Mouse (Mus musculus) ZHBTc4 (cell line): ENCODE measurements around the gene Gm10160.
"Not testable (repeated sequence)": the region's sequence is repeated elsewhere in the genome, so short reads cannot be mapped to it uniquely, and the experiment has no call there.

Experiments
- DNase-seq: peaks from one replicate; pipeline ENCODE4 v3.0.0-alpha.2; 2011; ENCODE audit warnings: low read depth, low spot score

The Gm10160 gene

DNA sequence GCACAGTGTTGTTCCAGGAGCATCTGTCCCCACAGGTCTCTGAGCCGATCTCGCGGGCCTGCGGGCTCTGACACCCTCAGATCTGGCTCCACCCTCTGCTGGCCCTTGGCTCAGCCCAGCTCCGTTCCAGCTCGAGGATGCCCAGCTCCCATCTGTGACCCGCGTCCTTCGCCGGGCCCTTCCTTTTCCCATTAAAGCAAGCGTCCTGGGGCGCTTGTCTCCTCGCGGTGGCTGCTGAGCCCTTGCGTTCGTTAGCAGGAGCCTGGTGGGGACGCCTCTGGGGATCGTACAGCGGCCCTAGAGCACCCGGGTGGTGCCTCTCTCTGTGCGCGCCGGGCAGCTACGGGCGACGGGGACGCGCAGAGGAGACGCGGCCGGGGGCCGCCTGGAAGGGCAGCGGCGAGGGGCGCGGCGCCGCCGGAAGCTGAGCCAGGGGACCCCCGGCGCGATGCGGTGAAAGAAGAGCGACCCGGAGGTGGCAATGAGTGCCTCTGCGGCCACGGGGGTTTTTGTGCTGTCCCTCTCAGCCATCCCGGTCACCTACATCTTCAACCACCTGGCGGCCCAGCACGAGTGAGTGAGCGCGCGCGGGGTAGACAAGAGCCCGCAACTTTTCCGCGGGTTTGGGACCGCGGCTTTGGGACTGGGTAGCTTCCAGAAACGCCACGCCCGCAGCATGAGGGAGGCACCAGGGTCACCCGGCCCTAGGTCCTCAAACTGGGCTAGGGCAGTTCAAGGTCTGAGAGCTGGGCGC, 3.6 kb upstream of the Gm10160 start, which contains the start of gene Tm6sf1:
Gene Tm6sf1, plus strand, starts transcription at position 34 of the 754 bp plus-strand sequence.
- DNase-seq = peak; percentile 44

DNA sequence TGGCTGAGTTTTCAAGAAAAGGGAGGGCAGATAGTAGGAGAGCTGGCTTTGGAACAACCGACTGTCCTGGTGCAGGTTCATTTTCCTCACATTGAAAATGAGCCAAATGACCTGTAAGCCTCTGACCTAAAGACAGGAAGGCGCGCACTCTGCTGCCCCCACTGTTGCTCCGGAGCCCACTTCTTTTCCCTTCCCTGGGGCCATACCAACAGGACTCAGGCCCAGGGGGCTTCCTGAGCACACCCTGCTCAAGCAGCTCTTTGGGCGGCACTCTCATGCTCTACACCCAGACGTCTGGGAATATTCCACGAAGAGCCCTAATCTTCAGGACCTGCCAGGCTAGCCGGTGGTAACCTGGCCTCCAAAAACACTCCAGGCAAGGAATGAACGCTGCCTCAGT, 2.6 kb upstream of the Gm10160 start:
- DNase-seq = peak; percentile 23

- DNase-seq = no peak
Observed at GRCm38 (mm10) chr7:81856221-81856620, 627 bp upstream of the Gm10160 start.

GRCm38 (mm10) chr7:81854568-81855307, 856 bp downstream of the Gm10160 start:
- DNase-seq = no peak

DNA sequence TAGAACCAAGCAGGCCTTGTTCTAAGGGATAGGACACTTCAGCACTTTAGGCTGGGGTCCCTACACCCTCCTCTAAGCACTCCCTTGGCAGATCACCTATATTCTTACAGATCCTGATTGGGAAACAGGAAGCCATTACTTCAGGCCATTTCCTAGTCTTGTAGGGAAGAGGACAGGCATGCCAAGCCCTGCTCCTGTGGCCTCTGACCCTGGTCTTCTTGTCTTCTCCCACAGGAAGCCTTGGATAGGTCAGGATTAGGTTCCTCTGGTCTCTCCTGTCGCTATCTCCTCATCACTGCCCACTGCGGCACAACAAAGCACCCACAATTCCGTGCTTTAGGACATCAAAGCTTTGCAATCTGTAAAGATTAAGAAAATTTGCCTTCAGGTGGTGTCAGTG, 3.9 kb downstream of the Gm10160 start:
- DNase-seq = no peak

- no peak for DNase-seq
Observed at GRCm38 (mm10) chr7:81850171-81850570, 5.4 kb downstream of the Gm10160 start.

DNA sequence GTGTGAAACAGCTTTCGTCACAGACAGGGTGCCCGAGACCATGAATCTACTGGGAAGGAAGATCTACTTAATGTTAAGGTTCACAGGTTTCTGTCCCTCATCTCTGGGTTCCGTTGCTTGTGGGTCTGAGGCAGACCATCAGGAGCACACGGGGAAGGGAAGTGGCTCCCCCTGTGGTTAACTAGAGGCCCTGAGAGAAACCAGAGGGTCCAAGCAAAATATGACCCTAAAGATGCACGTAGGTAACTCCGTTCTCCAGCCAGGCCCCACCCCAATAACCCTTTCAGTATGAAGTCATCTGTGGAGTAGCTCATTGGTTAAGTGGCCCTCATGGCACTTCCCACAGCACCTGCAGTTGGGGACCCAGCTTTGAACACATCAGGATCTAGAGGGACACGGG, 6.0 kb downstream of the Gm10160 start:
- DNase-seq = no peak

GRCm38 (mm10) chr7:81849214-81849613, 6.4 kb downstream of the Gm10160 start:
- no peak for DNase-seq

- no peak for DNase-seq
Observed at GRCm38 (mm10) chr7:81847777-81848176, 7.8 kb downstream of the Gm10160 start.

DNA sequence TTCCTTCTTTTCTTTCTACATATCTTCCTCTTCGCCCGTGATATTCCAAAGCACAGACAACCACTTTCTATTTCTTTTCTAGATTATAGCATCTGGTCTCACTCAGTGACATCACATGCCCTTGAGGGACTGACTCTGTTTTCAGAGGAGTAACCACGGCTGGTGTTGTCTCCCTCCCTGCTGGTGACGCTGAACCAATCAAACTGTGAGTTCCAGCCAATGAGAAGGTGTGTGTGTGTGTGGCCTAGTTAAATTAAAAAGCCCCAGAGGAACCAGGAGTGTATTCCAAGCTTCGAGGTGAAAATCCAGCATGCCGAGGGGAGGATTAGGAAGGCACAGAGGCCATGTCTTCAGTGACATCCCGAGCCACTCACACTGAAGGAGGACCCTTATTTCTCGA, 8.6 kb downstream of the Gm10160 start:
- no peak for DNase-seq

DNA sequence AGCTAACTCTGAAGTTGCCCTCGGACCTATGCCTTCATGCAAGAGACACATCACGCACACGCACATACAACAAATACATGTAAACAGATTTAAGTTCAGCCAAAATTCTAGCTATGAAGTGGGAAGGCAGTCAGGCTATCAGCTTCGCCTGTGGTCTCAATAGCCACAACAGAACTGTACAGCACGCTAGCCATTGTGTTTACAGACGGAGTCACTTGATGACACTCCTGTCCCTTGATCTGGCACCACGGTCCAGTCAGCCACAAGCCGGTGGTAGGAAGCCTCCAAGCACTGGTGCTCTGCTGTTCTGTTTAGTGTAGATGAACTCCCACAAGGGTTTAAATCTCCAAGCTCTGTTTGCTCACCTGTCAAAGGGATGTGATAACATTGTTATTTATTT, 9.6 kb downstream of the Gm10160 start:
- no peak for DNase-seq

DNA sequence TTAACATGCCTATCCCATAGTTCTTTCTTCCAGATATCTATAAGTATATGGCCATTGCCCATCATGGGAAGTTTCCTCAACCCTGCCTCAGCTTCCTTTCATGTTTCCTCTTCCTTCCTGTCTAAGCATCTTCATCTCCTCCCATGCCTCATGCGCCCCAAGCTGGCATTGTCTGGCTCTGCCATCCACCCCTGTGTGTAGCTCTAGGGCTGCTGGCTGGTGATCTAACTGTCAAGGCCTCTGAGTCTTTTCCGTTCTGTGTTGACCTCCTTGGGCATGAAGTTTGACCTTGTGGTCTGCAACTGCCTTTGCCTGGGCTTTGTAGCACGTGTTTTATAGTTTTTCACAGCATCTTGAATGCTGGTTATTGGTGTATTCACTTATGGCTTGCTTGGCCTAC, 10.3 kb downstream of the Gm10160 start:
- DNase-seq = no peak

- DNase-seq = no peak
Observed at GRCm38 (mm10) chr7:81844801-81845200, 10.8 kb downstream of the Gm10160 start.

- DNase-seq = no peak
Observed at GRCm38 (mm10) chr7:81843903-81844302, 11.7 kb downstream of the Gm10160 start.

- DNase-seq = no peak
Observed at GRCm38 (mm10) chr7:81842998-81843397, 12.6 kb downstream of the Gm10160 start.

- no peak for DNase-seq
Observed at GRCm38 (mm10) chr7:81842141-81842540, 13.5 kb downstream of the Gm10160 start.

- no peak for DNase-seq
Observed at GRCm38 (mm10) chr7:81841439-81841838, 14.2 kb downstream of the Gm10160 start.

DNA sequence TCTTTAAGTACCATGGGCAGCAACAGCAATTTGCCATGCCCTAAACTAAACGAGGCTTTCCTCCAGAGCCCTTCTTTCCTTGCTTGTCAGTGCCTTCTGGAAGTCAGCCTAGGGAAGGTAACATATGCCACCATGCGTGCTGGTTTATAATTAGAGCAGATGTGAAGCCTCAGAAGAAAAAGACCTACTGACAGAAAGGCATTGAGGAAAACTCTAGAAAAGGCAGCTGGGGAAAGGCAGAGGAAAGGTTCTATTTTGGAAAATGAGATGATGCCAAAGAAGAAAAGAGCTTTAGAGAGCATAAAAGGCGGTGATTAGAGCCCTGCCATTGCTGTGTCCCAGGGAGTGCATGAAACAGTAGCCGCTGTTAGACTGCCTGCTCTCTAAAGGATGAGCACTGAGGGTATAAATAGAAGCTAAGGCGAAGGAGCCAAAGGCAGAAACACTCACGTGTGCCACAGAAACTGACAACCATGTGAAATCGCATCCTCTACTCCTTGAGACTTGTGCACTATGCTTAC, 14.9 kb downstream of the Gm10160 start:
- DNase-seq = no peak

GRCm38 (mm10) chr7:81839746-81840145, 15.8 kb downstream of the Gm10160 start:
- DNase-seq = no peak

DNA sequence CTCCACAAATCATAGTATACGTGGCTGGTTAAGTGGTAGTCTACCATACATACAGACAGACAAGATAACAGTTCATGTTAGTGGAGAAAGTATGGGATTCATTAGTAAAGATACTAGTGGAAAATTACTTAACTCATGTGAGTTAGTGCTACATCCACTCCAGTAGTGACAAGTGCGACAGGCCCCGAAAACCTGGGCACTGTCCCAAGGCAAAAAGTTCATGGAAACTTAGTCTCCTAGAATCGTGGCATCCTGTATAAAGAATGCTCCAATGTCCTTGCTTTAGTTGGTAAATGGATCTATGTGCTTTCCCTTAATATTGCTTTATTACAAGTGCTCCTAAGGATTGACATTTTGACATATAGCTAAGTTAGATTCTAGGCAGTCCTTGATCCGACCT, 17.8 kb downstream of the Gm10160 start:
- DNase-seq = not testable (repeated sequence)

DNA sequence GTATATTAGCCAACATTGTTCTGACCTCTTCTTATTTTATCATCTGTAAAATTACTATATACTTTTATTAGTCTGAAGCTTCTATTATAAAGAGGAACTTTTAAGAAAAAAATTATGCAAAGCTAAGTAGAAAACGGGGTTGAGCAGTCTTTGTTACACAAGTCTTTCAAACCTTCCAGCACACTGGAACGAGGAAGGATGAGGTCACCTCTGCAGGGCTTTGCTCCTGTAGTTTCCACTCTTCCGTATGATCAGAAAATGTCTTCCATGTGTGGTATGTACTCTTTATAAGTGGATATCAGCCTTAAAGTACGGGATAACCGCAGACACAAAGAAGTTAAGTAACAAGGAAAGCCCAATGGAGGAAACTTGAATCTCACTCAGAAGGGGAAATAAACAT, 20.2 kb downstream of the Gm10160 start:
- DNase-seq = no peak

- DNase-seq = peak; percentile 25
Observed at GRCm38 (mm10) chr7:81834847-81835246, 20.7 kb downstream of the Gm10160 start.

GRCm38 (mm10) chr7:81829379-81829894, 26.2 kb downstream of the Gm10160 start, which contains the start of gene Btbd1:
TSS of gene Btbd1 (minus strand) at chr7:81829431.
- peak; percentile 91 for DNase-seq
